Mouse (Mus musculus): Measurements from ENCODE around the gene Igsf23.

DNA sequence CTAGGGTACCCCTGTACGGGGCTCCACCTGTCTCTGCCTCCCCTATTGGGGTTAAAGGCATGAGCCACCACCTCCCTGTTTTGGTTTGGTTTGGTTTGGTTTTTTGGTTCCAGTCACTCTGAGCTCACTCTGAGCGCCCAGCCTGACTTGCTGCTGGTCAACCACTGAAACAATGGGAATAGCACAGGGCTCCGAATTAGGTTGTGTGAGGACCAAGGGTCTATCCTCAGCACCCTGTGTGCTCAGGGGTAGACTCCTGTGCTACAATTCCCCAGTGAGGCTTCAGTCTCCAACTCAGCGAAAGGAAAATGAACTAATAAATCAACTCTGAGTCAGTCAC, 30.4 kb downstream of the Igsf23 start:
- TF ChIP-seq POLR2A (IDR thresholded peaks at IDR 0.05; ENCODE audit: borderline replicate concordance, extremely low read depth, insufficient read depth, insufficient read length, poor library complexity, severe bottlenecking) (no peak), CTCF (IDR thresholded peaks at IDR 0.05; ENCODE audit: borderline replicate concordance, extremely low read depth, insufficient read depth, insufficient read length) (no peak)
